Mouse (Mus musculus) stomach, postnatal 0 days (tissue): ENCODE data around the gene Srarp. TPM values are rescaled to one million over a fixed set of nuclear protein-coding genes. Genes with fewer than 3 reads are reported as not detected.

ENCODE experiments used
- ATAC-seq: fragments of 200-750 bp; cut with Nextera tagmentation; 2 replicates; pipeline ENCODE4 v1.8.0; 2017; ENCODE audit not compliant: low FRiP score, low TSS enrichment
- DNase-seq: peaks from one replicate; pipeline ENCODE4 v3.0.0-alpha.2; 2016; ENCODE audit warnings: low spot score
- H3K27ac ChIP-seq: fragments of 300-500 bp; sonication (generic); replicated peaks from 2 replicates; pipeline ENCODE4 v1.5.1; 2014; ENCODE audit warnings: mild to moderate bottlenecking, control low read depth
- H3K27me3 ChIP-seq: fragments of 300-500 bp; sonication (generic); 2 replicates; pipeline ENCODE4 v1.6.1; 2014; ENCODE audit warnings: low read length; ENCODE audit not compliant: control insufficient read depth, insufficient read depth
- H3K36me3 ChIP-seq: fragments of 300-500 bp; sonication (generic); 2 replicates; pipeline ENCODE4 v1.6.1; 2014; ENCODE audit warnings: low read length, mixed read lengths; ENCODE audit not compliant: control insufficient read depth, insufficient read depth
- H3K4me1 ChIP-seq: fragments of 300-500 bp; sonication (generic); replicated peaks from 2 replicates; pipeline ENCODE4 v1.6.1; 2014; ENCODE audit warnings: antibody characterized with exemption; ENCODE audit not compliant: control insufficient read depth, insufficient read depth
- H3K4me2 ChIP-seq: fragments of 300-500 bp; sonication (generic); replicated peaks from 2 replicates; pipeline ENCODE4 v1.6.1; 2014; ENCODE audit warnings: low read depth, mild to moderate bottlenecking, control low read depth, moderate library complexity
- H3K4me3 ChIP-seq: fragments of 300-500 bp; sonication (generic); 2 replicates; pipeline ENCODE4 v1.5.1; 2014; ENCODE audit warnings: low read depth, low read length, control low read depth
- H3K9ac ChIP-seq: fragments of 300-500 bp; sonication (generic); 2 replicates; pipeline ENCODE4 v1.6.1; 2014; ENCODE audit warnings: mild to moderate bottlenecking, low read length, control low read depth, mixed read lengths
- H3K9me3 ChIP-seq: fragments of 300-500 bp; sonication (generic); 2 replicates; pipeline ENCODE4 v1.6.1; 2016; ENCODE audit warnings: low read length; ENCODE audit not compliant: control insufficient read depth
- CTCF ChIP-seq: IDR thresholded peaks from 2 replicates; pipeline ENCODE4 v1.5.1; 2016; ENCODE audit warnings: antibody characterized with exemption, low read depth, mild to moderate bottlenecking, moderate library complexity
- EP300 ChIP-seq: optimal IDR thresholded peaks from 2 replicates; pipeline ENCODE3; 2016; ENCODE audit warnings: antibody characterized with exemption
- WGBS: fragments of 180-500 bp; shearing (Covaris S2); extraction: QIAGEN DNeasy Blood & Tissue Kit; methylation state at CpG from one replicate; pipeline ENCODE4 v1.1.7; 2014; 5-methylcytosine and 5-hydroxymethylcytosine counted together
- polyA plus RNA-seq: library from polyadenylated mRNA; unstranded; fragments of >200 nt; fragmentation: Nextera tagmentation; extraction: Ambion mirVana; gene quantifications from 2 replicates; pipeline ENCODE4 v1.2.1, GENCODE M21; 2015

Srarp gene
- polyA plus RNA-seq, 1 experiment from 2014 or later, result not detected

- Histone ChIP-seq H3K9me3 (no peaks in the 10 kb centered on the region), H3K27me3 (no peaks in the 10 kb centered on the region), H3K4me1 (no peaks in the 10 kb centered on the region), H3K4me2 (no peak overlapping the region), H3K4me3 (no peak overlapping the region), H3K27ac (no peak overlapping the region), H3K36me3 (no peaks in the 10 kb centered on the region), H3K9ac (no peak overlapping the region)
- 50% methylated on average over 14 of the region's 14 CpGs for WGBS
- ATAC-seq, result no peak
- TF ChIP-seq CTCF, result no peak
- no peak for TF ChIP-seq EP300
- DNase-seq, result no peak
Observed at GRCm38 (mm10) chr4:141432666-141433065, 3.2 kb downstream of the Srarp start.

GRCm38 (mm10) chr4:141430997-141431396 is 4.9 kb downstream of the Srarp start:
- Histone ChIP-seq H3K27ac (no peak overlapping the region), H3K36me3 (no peaks in the 10 kb centered on the region), H3K9me3 (no peaks in the 10 kb centered on the region), H3K4me1 (peaks cover 2% of the 10 kb centered on the region; the same call in 1 of the 2 replicates), H3K4me3 (no peak overlapping the region), H3K4me2 (no peak overlapping the region), H3K27me3 (no peaks in the 10 kb centered on the region), H3K9ac (no peak overlapping the region)
- no peak for TF ChIP-seq EP300
- TF ChIP-seq CTCF, result peak; percentile 94
- 43% methylated on average over 9 of the region's 9 CpGs for WGBS
- ATAC-seq (no peak), DNase-seq (peak; percentile 78)

- TF ChIP-seq EP300, result no peak
- peak; percentile 82 for TF ChIP-seq CTCF
- Histone ChIP-seq H3K27me3 (no peaks in the 10 kb centered on the region), H3K4me3 (no peak overlapping the region), H3K9ac (no peak overlapping the region), H3K9me3 (no peaks in the 10 kb centered on the region), H3K4me1 (peaks cover 2% of the 10 kb centered on the region; the same call in 1 of the 2 replicates), H3K36me3 (no peaks in the 10 kb centered on the region), H3K4me2 (no peak overlapping the region), H3K27ac (no peak overlapping the region)
- no peak for ATAC-seq
- DNase-seq, result peak; percentile 61
- 48% methylated on average over 9 of the region's 9 CpGs for WGBS
Observed at GRCm38 (mm10) chr4:141429847-141430246, 6.1 kb downstream of the Srarp start.

GRCm38 (mm10) chr4:141429381-141429780 is 6.5 kb downstream of the Srarp start:
- Histone ChIP-seq H3K27ac (no peak overlapping the region), H3K9ac (no peak overlapping the region), H3K36me3 (no peaks in the 10 kb centered on the region), H3K4me3 (no peak overlapping the region), H3K9me3 (no peaks in the 10 kb centered on the region), H3K4me1 (peaks cover 2% of the 10 kb centered on the region; the same call in 1 of the 2 replicates), H3K27me3 (no peaks in the 10 kb centered on the region), H3K4me2 (no peak overlapping the region)
- WGBS, result 84% methylated on average over 6 of the region's 6 CpGs
- ATAC-seq (no peak), DNase-seq (no peak)
- TF ChIP-seq CTCF (no peak), EP300 (no peak)

- Histone ChIP-seq H3K9me3 (no peaks in the 10 kb centered on the region), H3K27ac (no peak overlapping the region), H3K36me3 (no peaks in the 10 kb centered on the region), H3K4me1 (peaks cover 2% of the 10 kb centered on the region; the same call in 1 of the 2 replicates), H3K4me3 (no peak overlapping the region), H3K4me2 (no peak overlapping the region), H3K27me3 (no peaks in the 10 kb centered on the region), H3K9ac (no peak overlapping the region)
- DNase-seq (no peak), ATAC-seq (no peak)
- no peak for TF ChIP-seq CTCF
- no peak for TF ChIP-seq EP300
- 86% methylated on average over 13 of the region's 13 CpGs for WGBS
Observed at GRCm38 (mm10) chr4:141427921-141428320, 8.0 kb downstream of the Srarp start.

- no peaks in the 10 kb centered on the region for H3K9me3 ChIP-seq
- WGBS, result 47% methylated on average over 10 of the region's 10 CpGs
- no peak overlapping the region for H3K4me2 ChIP-seq
- no peaks in the 10 kb centered on the region for H3K36me3 ChIP-seq
- no peaks in the 10 kb centered on the region for H3K27me3 ChIP-seq
- peak overlapping the region; percentile 89 for H3K27ac ChIP-seq
- DNase-seq (no peak), ATAC-seq (no peak; the same call in 1 of the 2 replicates)
- H3K9ac ChIP-seq, result no peak overlapping the region
- TF ChIP-seq CTCF (no peak), EP300 (no peak)
- H3K4me1 ChIP-seq, result peaks cover 2% of the 10 kb centered on the region; the same call in 1 of the 2 replicates
- no peak overlapping the region for H3K4me3 ChIP-seq
Observed at GRCm38 (mm10) chr4:141426796-141427745, 8.8 kb downstream of the Srarp start.
